Mouse (Mus musculus): ENCODE measurements around the gene Glis2. TPM values are rescaled to one million over a fixed set of nuclear protein-coding genes. Genes with fewer than 3 reads are reported as not detected.

Glis2 gene
- polyA plus RNA-seq, 1 experiment, result 3.7 TPM

GRCm38 (mm10) chr16:4614639-4615038, 20.1 kb downstream of the Glis2 start:
- no peak overlapping the region for H3K4me3 ChIP-seq (ENCODE audit: control insufficient read depth, low read depth, low read length)
- H3K4me1 ChIP-seq (ENCODE audit: control insufficient read depth, insufficient read depth, low read length), result no peaks in the 10 kb centered on the region
- no peak overlapping the region for H3K27ac ChIP-seq (ENCODE audit: control insufficient read depth, insufficient read depth, low read depth, low read length)
- H3K27me3 ChIP-seq (ENCODE audit: control insufficient read depth, insufficient read depth, low read length), result no peaks in the 10 kb centered on the region
- TF ChIP-seq CTCF (IDR thresholded peaks at IDR 0.05; ENCODE audit: control insufficient read depth, insufficient read depth, insufficient replicate concordance, low read depth, low read length), result no peak
- TF ChIP-seq POLR2A (IDR thresholded peaks at IDR 0.05; ENCODE audit: control insufficient read depth, low read depth, low read length), result no peak
- H3K36me3 ChIP-seq (ENCODE audit: control insufficient read depth, insufficient read depth, low read length), result no peaks in the 10 kb centered on the region; the same call in 1 of the 2 replicates

- no peak for TF ChIP-seq POLR2A (IDR thresholded peaks at IDR 0.05; ENCODE audit: control insufficient read depth, low read depth, low read length)
- no peak for TF ChIP-seq CTCF (IDR thresholded peaks at IDR 0.05; ENCODE audit: control insufficient read depth, insufficient read depth, insufficient replicate concordance, low read depth, low read length)
- H3K36me3 ChIP-seq (ENCODE audit: control insufficient read depth, insufficient read depth, low read length), result no peaks in the 10 kb centered on the region; the same call in 1 of the 2 replicates
Measured at GRCm38 (mm10) chr16:4615297-4615696, 20.8 kb downstream of the Glis2 start.

GRCm38 (mm10) chr16:4616829-4617228, 22.3 kb downstream of the Glis2 start:
- TF ChIP-seq CTCF (IDR thresholded peaks at IDR 0.05; ENCODE audit: control insufficient read depth, insufficient read depth, insufficient replicate concordance, low read depth, low read length) (no peak), POLR2A (IDR thresholded peaks at IDR 0.05; ENCODE audit: control insufficient read depth, low read depth, low read length) (no peak)
- H3K36me3 ChIP-seq (ENCODE audit: control insufficient read depth, insufficient read depth, low read length), result no peaks in the 10 kb centered on the region; the same call in 1 of the 2 replicates
- H3K4me1 ChIP-seq (ENCODE audit: control insufficient read depth, insufficient read depth, low read length), result no peaks in the 10 kb centered on the region
- no peak overlapping the region for H3K4me3 ChIP-seq (ENCODE audit: control insufficient read depth, low read depth, low read length)
- H3K27ac ChIP-seq (ENCODE audit: control insufficient read depth, insufficient read depth, low read depth, low read length), result no peak overlapping the region
- no peaks in the 10 kb centered on the region for H3K27me3 ChIP-seq (ENCODE audit: control insufficient read depth, insufficient read depth, low read length)

More at GRCm38 (mm10) chr16:4615297-4615696, 20.8 kb downstream of the Glis2 start:
- Histone ChIP-seq H3K4me1 (ENCODE audit: control insufficient read depth, insufficient read depth, low read length) (no peaks in the 10 kb centered on the region), H3K4me3 (ENCODE audit: control insufficient read depth, low read depth, low read length) (no peak overlapping the region), H3K27ac (ENCODE audit: control insufficient read depth, insufficient read depth, low read depth, low read length) (no peak overlapping the region), H3K27me3 (ENCODE audit: control insufficient read depth, insufficient read depth, low read length) (no peaks in the 10 kb centered on the region)

GRCm38 (mm10) chr16:4624074-4624473, 29.6 kb downstream of the Glis2 start:
- TF ChIP-seq CTCF (IDR thresholded peaks at IDR 0.05; ENCODE audit: control insufficient read depth, insufficient read depth, insufficient replicate concordance, low read depth, low read length) (no peak), POLR2A (IDR thresholded peaks at IDR 0.05; ENCODE audit: control insufficient read depth, low read depth, low read length) (no peak)
- Histone ChIP-seq H3K27me3 (ENCODE audit: control insufficient read depth, insufficient read depth, low read length) (no peaks in the 10 kb centered on the region), H3K36me3 (ENCODE audit: control insufficient read depth, insufficient read depth, low read length) (no peaks in the 10 kb centered on the region), H3K4me1 (ENCODE audit: control insufficient read depth, insufficient read depth, low read length) (peaks cover 6% of the 10 kb centered on the region), H3K27ac (ENCODE audit: control insufficient read depth, insufficient read depth, low read depth, low read length) (peak overlapping the region; percentile 89), H3K4me3 (ENCODE audit: control insufficient read depth, low read depth, low read length) (peak overlapping the region; percentile 98)

GRCm38 (mm10) chr16:4624481-4625110, 30.1 kb downstream of the Glis2 start, which contains the start of gene Pam16:
Gene Pam16, minus strand, starts transcription at chr16:4624988.
- peaks cover 6% of the 10 kb centered on the region for H3K4me1 ChIP-seq (ENCODE audit: control insufficient read depth, insufficient read depth, low read length)
- H3K4me3 ChIP-seq (ENCODE audit: control insufficient read depth, low read depth, low read length), result peak within 1 kb of the TSS; percentile 98
- no peaks in the 10 kb centered on the region for H3K27me3 ChIP-seq (ENCODE audit: control insufficient read depth, insufficient read depth, low read length)
- TF ChIP-seq POLR2A (IDR thresholded peaks at IDR 0.05; ENCODE audit: control insufficient read depth, low read depth, low read length) (peak; percentile 81), CTCF (IDR thresholded peaks at IDR 0.05; ENCODE audit: control insufficient read depth, insufficient read depth, insufficient replicate concordance, low read depth, low read length) (no peak)
- H3K27ac ChIP-seq (ENCODE audit: control insufficient read depth, insufficient read depth, low read depth, low read length), result peak within 1 kb of the TSS; percentile 89
- H3K36me3 ChIP-seq (ENCODE audit: control insufficient read depth, insufficient read depth, low read length), result no peaks in the 10 kb centered on the region

GRCm38 (mm10) chr16:4627105-4627504, 32.6 kb downstream of the Glis2 start:
- H3K4me3 ChIP-seq (ENCODE audit: control insufficient read depth, low read depth, low read length), result no peak overlapping the region
- H3K27ac ChIP-seq (ENCODE audit: control insufficient read depth, insufficient read depth, low read depth, low read length), result no peak overlapping the region
- no peaks in the 10 kb centered on the region; the same call in 1 of the 2 replicates for H3K36me3 ChIP-seq (ENCODE audit: control insufficient read depth, insufficient read depth, low read length)
- H3K4me1 ChIP-seq (ENCODE audit: control insufficient read depth, insufficient read depth, low read length), result peaks cover 6% of the 10 kb centered on the region
- no peak for TF ChIP-seq CTCF (IDR thresholded peaks at IDR 0.05; ENCODE audit: control insufficient read depth, insufficient read depth, insufficient replicate concordance, low read depth, low read length)
- no peaks in the 10 kb centered on the region for H3K27me3 ChIP-seq (ENCODE audit: control insufficient read depth, insufficient read depth, low read length)

- TF ChIP-seq POLR2A (IDR thresholded peaks at IDR 0.05; ENCODE audit: control insufficient read depth, low read depth, low read length) (no peak), CTCF (IDR thresholded peaks at IDR 0.05; ENCODE audit: control insufficient read depth, insufficient read depth, insufficient replicate concordance, low read depth, low read length) (no peak)
- no peaks in the 10 kb centered on the region; the same call in 1 of the 2 replicates for H3K36me3 ChIP-seq (ENCODE audit: control insufficient read depth, insufficient read depth, low read length)
- no peak overlapping the region for H3K4me3 ChIP-seq (ENCODE audit: control insufficient read depth, low read depth, low read length)
- H3K27ac ChIP-seq (ENCODE audit: control insufficient read depth, insufficient read depth, low read depth, low read length), result no peak overlapping the region
- peaks cover 6% of the 10 kb centered on the region for H3K4me1 ChIP-seq (ENCODE audit: control insufficient read depth, insufficient read depth, low read length)
- no peaks in the 10 kb centered on the region for H3K27me3 ChIP-seq (ENCODE audit: control insufficient read depth, insufficient read depth, low read length)
Measured at GRCm38 (mm10) chr16:4628898-4629419, 34.4 kb downstream of the Glis2 start.

Data from testis, adult 2 months (tissue).